Mouse (Mus musculus) B cell, adult 2 months (primary cell): ENCODE measurements around the gene Wipf1.

Source experiments
- DNase-seq, 2 experiments: peaks; one replicate each; pipeline ENCODE4 v3.0.0; 2022

The Wipf1 gene

DNA sequence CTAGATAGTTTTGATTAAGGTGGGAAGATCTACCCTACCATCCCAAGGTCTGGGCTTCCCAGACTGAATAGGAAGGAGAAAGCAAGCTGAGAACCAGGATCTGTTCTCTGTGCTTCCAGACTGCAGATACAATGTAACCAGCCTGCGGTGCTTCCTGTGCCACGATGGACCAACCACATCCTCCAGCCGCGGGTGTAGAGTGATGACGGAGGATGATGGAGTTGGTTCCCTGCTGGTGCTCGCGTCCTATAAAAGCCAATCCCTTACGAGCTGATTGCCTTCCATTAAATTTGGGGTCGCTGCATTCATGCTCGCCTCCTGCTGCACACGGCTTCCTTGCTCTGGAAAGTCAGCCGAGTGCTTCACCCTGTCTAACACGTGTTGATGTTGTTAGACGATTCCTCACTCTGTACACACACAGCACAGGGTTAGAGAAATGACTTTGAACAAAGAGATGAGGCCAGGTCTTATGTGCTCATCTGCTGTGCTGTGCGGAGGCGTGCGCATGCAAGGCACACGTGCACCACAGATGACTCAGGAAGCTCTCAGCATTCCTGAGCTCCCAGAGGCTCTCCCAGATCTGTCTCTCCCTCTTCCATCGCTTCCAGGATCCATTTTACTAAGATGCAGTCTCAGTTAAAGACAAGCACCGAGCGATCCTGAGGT lies 100.6 kb downstream of the Wipf1 start:
- DNase-seq, result no peak

DNA sequence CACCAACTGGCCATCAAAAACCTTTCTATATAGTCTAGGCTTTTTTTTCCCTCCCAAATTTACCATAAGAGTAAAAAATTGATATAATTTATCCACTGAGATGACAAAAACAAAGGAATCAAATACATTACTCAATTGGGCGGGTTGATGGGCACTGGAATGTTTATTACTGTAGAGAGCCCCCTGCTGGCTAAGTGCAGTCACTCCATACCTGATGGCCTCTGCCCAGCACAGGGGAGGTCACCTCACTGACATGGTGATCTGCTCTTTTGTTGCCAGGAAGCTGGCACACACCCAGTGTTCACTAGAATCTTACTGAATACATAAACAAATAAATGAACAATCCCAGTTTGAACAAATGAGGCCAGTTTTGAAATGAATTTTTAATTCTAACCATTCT lies 102.2 kb downstream of the Wipf1 start:
- peak; percentile 68 for DNase-seq

DNA sequence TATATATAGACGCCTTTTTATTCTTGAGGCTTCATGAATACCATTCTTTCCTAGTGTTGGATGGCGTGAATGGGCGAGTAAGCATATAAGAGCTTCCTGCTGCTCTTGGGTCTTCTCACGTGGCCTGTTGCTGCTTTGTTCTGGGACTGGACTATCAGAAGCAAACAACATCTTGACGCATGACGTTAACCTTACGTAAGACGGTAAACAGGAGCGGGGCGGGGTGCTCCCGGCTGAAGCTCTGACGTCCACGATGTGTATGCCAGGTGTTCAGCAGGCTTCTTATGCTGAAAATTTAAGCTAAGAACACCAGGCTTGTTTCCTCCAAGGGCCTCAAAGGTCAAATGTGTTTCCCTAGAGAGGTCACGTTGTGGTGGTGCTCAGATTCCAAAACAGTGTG lies 103.7 kb downstream of the Wipf1 start:
- DNase-seq, result no peak

DNA sequence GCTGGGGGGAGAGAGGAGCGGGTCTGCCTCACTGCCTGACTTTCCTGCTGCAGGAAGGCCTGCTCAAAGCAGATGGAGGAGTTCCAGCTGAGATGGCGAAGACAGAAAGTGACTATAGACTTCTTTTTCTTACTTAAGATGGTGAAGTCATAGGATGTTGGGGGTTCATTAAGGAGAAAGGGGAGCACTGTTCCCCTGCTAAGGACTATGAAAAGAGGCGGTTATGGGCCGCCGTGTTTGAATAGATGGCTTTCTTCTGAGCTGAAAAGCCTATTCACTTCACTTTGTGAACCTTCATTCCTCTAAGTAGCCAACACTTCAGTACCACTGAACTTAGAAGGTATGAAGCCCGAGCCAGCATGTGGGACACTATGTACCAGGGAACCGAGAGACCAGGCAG lies 109.8 kb downstream of the Wipf1 start:
- no peak for DNase-seq

DNA sequence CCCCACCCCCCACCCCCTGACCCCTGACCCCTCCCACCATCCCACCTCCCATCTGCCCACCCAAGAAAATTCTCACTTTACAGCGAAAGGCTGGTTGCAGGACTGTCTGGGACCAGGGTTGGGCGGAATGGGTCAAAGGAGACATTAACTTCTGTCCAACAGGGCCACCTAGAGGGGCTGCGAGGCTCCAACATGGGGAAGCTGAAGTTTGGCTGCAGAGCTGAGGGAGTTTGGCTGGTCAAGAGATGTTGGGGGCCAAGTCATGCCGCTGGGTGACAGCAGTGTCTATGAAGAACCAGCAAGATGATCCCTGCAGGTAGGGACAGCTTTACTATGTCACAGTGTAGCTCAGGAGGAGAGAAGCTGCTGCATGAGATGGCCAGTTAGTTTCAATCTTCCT lies 110.2 kb downstream of the Wipf1 start:
- DNase-seq, result peak; percentile 58 to 60

DNA sequence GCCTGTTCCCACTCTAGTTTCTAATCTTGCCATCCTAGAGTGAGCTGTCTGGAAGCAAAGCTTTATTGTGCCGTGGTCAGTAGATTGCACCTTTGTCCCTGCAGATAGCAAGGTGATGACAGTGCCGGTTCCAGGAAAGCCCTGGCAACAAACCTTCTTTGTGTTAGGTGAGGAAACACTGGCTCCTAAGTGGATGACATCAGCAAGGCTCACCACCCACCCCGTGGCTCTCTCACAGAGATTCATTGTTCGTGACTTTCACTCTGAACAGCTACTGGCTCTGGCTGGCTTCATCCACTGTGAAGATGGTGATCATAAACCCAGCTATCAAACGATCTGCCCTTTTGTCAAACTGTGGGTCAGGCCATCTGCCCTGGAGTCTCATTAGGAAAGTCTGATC lies 113.6 kb downstream of the Wipf1 start:
- no peak for DNase-seq

DNA sequence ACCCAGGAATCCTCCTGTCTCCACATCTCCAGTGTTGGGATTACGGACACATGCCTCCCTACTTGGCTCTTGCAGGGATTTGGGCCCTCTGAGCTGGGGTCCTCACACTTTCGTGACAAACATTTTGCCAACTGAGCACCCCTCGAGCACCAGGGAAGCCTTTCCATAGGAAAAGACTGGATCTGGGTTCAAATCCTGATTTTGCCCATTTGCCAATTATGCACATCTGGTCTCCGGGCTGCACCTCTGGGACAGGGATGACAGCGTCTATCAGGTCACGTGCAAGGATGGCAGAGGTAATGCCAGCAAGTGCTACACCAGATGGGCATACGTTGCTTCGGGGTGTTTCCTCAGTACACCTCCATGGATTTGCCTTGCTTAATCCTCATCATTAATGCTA lies 119.5 kb downstream of the Wipf1 start:
- no peak for DNase-seq

DNA sequence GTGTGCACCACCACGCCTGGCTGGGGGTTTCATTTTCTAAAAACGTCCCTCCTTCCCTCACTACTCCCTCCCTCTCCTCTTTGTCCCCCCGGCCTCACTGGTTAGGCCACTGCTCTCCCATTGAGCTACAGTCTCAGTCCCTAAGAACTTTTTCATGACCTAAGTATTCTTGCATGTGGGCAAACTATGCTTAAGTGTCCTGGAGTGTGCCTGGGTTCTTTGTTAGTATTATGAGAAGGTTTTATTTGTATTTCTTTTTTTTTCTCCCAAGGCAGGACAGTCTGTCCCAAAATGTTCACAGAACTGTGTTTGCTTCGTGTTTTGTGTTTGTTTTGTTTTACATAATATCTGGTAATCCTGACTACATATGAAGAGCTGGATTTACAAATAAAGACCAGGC lies 121.9 kb downstream of the Wipf1 start:
- no peak for DNase-seq

DNA sequence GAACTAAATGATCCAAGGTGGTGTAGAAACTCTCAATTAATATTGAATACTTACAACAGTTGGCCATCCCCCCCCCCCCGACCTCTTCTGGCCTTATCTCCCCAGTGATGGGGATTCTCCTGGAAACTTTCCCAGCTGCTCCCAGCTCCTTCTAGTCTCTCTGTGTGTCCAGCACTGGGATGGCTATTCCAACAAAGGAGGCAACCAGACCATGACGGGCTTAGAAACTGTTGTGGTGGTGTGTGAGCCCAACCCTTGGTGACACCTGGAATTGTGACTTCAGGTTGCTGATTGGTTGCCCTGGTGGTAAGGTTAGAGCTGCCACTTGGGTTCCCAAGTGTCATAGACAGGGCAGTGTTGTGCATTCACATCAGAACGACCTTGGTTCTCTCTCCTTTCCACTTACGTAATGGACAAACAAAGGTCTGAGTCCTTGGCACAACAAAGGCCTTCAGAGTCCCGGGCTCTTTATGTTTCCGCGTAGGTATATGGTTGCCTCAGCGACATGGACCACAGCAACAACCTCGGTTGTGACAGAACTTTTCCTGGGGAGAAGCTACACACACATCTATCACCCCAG lies 123.1 kb downstream of the Wipf1 start:
- no peak for DNase-seq

DNA sequence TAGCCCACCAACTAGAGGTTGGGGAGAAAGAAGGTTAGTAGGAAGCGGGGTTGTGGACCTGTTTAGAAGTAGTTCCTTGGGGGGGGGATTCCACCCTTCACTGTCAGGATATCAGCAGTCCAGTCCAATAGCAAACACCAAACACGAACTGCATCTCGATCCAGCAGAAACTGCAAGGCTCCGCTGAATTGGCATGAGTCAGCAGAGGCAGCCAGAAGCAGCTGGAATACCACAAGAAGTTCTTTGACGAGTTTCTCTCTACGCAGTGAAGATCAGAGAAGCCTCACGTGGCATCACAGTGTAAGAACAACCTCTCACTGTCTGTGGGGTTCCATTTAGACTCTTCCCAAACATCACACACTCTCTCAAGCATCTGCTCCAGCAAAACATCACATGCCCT lies 124.6 kb downstream of the Wipf1 start:
- no peak for DNase-seq

DNA sequence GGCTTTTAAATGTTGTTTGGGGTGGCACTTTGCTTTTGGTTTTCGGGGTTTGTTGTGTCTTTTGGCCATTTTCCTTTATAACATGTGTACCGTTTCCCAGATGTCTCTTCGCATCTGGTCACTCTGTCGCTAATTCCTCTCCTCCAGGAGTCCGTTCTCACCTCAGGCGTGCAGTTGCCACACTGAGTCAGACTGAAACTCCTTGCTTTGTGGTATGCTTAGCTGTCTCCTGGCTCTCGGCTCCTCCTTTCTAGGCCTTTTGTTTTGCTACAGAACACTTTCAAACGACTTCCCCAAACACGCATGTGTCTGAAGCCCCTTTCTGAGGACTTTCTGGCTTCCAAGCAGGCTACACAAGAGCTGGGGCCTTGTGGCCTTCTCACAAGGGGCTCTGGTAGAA lies 125.1 kb downstream of the Wipf1 start:
- no peak for DNase-seq

DNA sequence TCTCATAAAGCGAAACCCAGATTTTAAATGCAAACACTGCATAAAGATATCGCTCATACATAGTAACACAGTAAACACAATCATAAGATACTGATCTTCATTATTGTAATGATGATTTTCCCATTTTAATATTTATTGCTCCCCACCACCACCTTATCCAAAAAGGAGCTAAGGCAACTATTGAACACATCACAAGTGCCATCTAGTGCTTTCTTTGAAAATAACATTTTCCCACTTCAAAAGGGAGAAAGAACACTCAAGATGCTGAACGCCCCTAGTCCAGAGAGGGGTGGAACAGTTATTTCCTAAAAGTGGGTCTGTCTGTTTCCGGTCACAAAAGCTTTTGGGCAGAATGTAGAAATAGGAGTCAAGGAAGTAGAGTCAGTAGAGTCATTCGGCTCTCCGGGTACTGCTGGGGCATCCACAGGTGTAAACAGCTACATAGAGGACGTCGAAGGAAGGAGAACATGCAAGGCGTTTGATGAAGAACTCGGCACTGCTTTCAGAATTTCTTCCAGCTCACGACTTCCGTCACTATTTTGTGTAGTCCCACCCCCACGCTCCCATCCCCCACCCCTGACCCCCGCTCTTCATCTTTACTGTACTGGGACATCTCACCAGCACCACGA lies 126.0 kb downstream of the Wipf1 start:
- DNase-seq, result no peak

DNA sequence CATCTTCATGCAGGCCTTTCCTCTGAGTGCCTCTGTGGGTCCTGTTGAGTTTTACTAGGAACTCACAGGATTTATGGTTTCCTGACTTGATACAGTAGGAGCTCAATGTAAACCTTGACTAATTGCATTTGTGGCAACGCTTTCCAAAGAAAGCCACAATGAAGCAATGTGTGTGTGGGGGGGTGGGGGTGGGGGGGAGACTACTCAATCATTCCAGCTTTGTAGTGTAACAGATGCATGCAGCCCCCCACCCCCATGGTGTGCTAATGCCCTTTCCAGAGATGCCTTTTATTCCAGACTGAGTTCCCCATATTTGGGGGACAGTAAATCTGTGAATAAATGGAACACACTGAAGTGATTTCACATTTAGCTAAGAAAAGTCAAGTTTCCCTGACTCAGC lies 127.8 kb downstream of the Wipf1 start:
- DNase-seq, result no peak

DNA sequence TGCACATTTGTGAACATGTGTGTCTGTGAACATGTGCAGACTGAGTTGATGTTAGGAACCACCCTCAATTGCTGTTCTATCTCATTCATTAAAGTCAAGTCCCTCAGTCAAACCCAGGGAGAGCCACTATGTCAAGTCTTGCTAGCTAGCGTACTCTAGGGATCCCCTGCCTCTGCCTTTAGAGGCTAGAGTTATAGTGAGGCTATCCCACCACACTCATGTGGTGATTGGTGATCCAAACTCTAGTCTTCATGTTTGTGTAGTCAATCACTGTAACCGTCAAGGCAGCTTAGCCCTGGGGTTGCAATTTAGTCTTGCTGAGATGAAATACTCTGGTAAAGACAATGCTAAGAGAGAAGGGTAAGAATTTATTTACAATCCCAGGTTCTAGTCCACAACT lies 132.1 kb downstream of the Wipf1 start:
- DNase-seq, result no peak

DNA sequence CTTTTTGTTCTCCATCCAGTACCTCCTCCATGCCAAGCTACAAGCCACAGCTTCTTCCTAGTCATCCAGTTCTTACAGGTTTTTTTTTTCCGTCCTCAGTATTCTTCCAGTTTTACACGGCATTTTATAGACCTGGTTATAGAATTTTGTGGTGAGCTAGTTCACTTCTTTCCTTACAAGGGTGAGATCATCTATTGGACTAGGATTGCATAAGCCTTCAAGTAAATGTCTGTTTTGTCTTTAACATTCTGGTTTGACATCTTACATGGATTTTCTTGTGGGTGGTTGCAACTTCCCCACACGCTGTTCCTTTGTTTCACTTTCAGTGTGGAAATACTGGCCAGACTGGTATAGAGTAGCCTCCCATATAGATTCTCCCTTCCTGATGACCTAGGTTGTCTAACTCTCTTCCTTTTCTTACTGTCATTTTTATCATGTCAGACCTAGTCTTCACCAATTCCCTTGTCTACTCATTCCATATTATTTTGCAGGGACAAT lies 132.7 kb downstream of the Wipf1 start:
- DNase-seq, result no peak

DNA sequence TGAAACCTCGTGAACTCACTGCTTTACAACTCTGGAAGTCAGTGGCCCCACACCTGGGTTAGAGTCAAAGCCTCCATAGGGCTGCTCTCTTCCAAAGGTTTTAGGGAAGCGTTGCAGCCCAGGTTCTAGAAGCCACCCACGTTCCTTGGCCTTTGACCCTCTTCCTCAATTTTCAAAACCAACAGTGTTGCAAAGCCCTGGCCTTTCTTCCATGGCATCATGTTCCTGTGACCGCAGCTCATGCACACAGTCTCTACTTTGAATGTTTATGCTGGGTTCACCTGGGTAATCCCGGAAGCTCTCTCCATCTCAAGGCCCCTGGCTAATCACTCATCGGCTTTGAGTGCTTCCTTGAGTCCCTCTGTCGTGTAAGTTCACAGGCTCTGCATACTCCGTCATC lies 134.0 kb downstream of the Wipf1 start:
- DNase-seq, result no peak

DNA sequence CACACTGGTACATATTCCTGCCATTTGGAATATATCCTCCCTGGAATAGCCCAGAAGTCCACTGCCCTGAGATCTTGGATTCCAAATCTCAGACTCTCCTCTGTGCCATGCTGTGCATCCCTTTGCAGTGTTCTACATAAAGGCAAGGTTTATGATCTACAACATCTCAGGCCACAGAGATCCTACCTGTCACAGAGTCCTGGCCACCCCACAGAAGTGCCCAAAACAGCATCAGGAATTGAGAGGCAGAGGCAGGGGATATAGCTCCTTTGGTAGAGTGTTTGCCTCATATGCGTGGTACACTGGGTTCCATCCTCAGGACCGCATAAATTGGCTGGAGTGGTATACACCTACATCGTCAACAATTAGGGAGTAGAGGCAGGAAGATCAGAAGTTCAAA lies 135.1 kb downstream of the Wipf1 start:
- DNase-seq, result no peak

DNA sequence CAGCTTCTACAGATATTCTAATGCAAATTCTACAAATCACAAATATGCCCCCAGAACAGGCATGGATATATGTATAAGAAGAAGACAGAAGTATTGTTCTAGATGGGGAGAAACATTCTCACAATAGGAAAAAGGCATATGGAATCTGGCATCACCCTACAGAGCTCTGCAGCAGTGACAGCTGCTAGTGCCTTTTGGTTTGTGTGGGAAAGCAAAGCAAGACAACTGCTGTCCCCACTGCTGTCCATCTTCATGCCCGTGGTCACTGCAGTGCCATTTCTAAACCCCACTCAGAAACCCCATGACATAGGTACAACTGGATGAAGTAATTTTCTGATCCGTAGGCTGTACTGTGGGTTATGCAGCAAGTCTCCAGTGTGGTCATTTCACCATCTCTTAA lies 136.8 kb downstream of the Wipf1 start:
- DNase-seq, result no peak

DNA sequence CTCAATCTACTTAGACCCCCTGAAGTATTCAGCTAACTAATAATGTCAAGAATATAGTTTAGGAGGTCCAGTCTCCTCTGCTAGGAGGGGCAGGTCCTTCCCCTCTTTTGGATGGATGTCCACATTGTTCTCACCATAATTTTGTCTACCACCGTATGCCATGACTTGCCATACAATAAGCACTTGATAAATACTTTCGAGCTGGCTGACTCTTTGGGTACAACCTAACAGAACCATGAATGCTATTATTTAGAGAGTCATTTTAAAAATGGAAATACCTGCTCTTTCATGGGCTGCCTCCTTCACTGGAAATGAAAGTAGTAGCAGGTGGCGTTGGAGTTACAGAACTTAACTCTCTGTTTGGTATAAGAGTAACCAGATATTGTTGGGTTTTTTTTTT lies 139.6 kb downstream of the Wipf1 start:
- no peak for DNase-seq

DNA sequence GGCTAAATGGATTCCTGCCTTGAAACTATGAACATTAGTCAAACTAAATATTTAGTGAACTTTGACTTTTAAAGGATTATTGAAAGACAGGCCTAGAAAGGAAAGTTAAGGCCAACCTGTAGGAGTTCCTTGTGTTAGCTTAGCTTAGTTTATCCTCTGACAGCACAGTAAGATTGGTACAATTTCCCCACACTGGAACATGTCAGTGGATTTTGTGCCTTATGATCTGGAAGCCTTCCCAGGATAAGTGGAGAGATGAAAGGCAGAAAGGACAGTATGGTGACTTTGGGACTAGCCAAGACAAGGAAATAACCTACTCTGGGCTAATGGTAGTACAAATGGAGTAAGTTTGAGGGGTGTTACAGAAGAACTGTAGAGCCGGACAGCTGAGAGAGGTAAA lies 141.7 kb downstream of the Wipf1 start:
- DNase-seq, result no peak

DNA sequence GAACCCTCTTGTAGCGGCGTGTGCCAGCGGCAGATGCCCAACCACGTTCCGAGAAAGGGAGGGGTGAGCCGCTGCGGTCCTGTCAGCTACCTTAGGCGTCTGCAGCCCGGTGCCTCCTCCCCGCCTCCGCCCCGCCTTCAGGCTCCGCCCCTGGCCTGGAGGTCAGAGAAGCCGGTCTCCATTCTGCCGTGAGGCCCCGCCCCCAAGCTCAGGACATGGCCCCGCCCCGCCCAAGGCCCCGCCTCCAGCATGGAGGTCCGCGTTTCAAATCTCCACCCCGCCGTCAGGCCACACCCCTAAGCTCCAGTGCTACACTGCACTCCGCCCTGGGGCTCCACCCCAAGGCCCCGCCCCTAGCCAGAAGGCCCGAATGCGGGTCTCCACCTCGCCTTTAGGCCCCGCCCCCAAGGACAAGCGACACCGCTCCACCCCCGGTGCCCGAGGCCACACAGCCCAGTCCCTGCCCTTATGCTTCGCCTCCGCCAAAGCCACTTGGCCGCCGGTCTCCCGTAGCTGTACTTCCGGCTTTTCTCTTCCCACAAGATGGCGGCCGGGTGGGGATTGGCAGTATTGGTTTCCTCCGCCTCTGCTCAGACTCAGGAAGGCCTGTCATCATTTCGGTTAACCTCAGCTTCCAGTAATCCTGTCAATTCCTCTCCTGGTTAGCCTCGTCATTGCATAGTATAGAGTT lies 143.0 kb downstream of the Wipf1 start, which contains the start of gene Gpr155:
Gene Gpr155, minus strand, starts transcription at position 217 of the 691 bp plus-strand sequence.
- DNase-seq, result peak; percentile 100

DNA sequence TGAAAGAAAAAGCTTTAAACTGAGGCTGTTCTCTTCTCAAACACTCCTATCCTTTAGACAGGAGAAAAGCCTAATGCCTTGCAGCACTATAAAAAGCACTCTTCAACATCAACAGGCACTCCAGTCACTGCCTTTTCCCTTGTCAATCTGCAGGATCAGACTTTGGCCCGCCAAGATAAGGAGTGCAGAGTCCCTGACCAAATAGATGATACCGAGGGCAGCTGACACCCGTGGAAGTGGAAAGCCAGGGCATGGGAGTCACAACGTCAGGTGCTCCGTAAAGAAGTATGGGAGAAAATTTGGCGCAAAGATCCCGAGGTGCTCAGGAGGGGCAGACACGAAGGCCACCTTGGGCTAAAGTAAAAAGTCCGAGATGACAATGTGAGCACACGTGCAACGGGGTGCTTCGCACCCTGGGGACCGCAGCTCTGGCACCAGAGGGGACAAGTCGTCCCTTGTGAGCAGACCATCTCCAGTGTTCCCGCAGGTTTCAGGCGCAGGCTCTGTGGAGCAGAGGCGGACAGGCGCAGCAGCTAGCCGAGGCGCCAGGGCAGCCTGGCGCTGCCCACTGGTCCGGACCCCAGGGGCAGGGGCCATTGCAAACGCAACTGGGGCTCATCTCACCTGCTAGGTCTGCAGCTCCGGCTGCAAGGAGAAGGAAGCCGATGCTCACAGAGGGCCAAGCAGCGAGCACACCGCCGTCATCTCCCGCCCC lies 143.7 kb downstream of the Wipf1 start:
- DNase-seq, result no peak

DNA sequence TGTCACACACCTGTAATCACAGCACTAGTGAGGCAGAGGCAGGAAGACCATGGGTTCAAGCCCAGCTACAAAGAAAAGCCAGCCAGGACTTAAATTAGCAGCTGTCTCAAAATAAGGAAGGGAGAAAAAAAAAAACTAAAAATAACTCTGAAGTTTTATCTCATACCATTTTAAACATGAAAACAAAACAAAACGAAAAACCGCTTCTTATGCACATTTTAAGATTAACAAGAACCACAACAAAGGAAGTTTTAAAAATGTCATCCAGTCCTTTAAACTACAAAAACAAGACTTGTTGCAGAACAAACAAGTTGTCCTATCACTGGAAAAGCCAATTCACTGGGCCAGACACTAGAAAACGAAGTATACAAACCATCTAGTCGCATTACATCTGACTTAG lies 144.4 kb downstream of the Wipf1 start:
- DNase-seq, result peak; percentile 26 to 33
